Mouse (Mus musculus) heart, embryonic 11.5 days (tissue): Measurements from ENCODE around the gene Ebna1bp2. TPM values are rescaled to one million over a fixed set of nuclear protein-coding genes. Genes with fewer than 3 reads are reported as not detected.

Experiments used
- ATAC-seq: fragments of 200-750 bp; cut with Nextera tagmentation; replicated peaks from 2 replicates; pipeline ENCODE4 v1.8.0; 2017; ENCODE audit warnings: moderate library complexity; ENCODE audit not compliant: insufficient number of reproducible peaks, low FRiP score, low TSS enrichment
- H3K27ac ChIP-seq: fragments of 300-500 bp; sonication (generic); 2 replicates; pipeline ENCODE4 v1.5.1; 2014; ENCODE audit warnings: mild to moderate bottlenecking, low read depth, low read length
- H3K27me3 ChIP-seq: fragments of 300-500 bp; sonication (generic); 2 replicates; pipeline ENCODE4 v1.6.1; 2014; ENCODE audit warnings: mild to moderate bottlenecking, low read length, mixed read lengths; ENCODE audit not compliant: control insufficient read depth, insufficient read depth
- H3K36me3 ChIP-seq: fragments of 300-500 bp; sonication (generic); 2 replicates; pipeline ENCODE4 v1.6.1; 2014; ENCODE audit warnings: mild to moderate bottlenecking, low read length, moderate library complexity, mixed read lengths; ENCODE audit not compliant: control insufficient read depth, insufficient read depth
- H3K4me1 ChIP-seq: fragments of 300-500 bp; sonication (generic); 2 replicates; pipeline ENCODE4 v1.6.1; 2014; ENCODE audit warnings: low read length; ENCODE audit not compliant: control insufficient read depth, insufficient read depth
- H3K4me2 ChIP-seq: fragments of 300-500 bp; sonication (generic); 2 replicates; pipeline ENCODE4 v1.6.1; 2014; ENCODE audit warnings: mild to moderate bottlenecking, moderate library complexity
- H3K4me3 ChIP-seq: fragments of 300-500 bp; sonication (generic); 2 replicates; pipeline ENCODE4 v1.5.1; 2014; ENCODE audit warnings: low read depth, low read length
- H3K9ac ChIP-seq: fragments of 300-500 bp; sonication (generic); 2 replicates; pipeline ENCODE4 v1.6.1; 2014; ENCODE audit warnings: mild to moderate bottlenecking, low read depth, low read length, moderate library complexity
- H3K9me3 ChIP-seq: fragments of 300-500 bp; sonication (generic); replicated peaks from 2 replicates; pipeline ENCODE4 v1.6.1; 2016; ENCODE audit warnings: low read length; ENCODE audit not compliant: control insufficient read depth
- WGBS: fragments of 180-500 bp; shearing (Covaris S2); extraction: QIAGEN DNeasy Blood & Tissue Kit; methylation state at CpG from one replicate; pipeline ENCODE4 v1.1.7; 2014; ENCODE audit not compliant: insufficient replicate concordance; 5-methylcytosine and 5-hydroxymethylcytosine counted together
- polyA plus RNA-seq: library from polyadenylated mRNA; unstranded; fragments of >200 nt; fragmentation: Nextera tagmentation; extraction: Ambion mirVana; gene quantifications from 2 replicates; pipeline ENCODE4 v1.2.1, GENCODE M21; 2014

The Ebna1bp2 gene
- polyA plus RNA-seq, 1 experiment from 2014 or later: 111 TPM

GRCm38 (mm10) chr4:118604065-118604464 is 16.5 kb upstream of the Ebna1bp2 start:
- Histone ChIP-seq H3K9me3 (no peaks in the 10 kb centered on the region), H3K36me3 (no peaks in the 10 kb centered on the region), H3K9ac (no peak overlapping the region), H3K27ac (no peak overlapping the region), H3K4me2 (no peak overlapping the region), H3K4me3 (no peak overlapping the region), H3K27me3 (0 out of 2 replicates have a peak, but pooled peaks cover 6% of the 10 kb centered on the region), H3K4me1 (no peaks in the 10 kb centered on the region)
- no peak for ATAC-seq
- WGBS: 54% methylated on average over 4 of the region's 4 CpGs

- no peak overlapping the region for H3K9ac ChIP-seq
- no peak for ATAC-seq
- no peaks in the 10 kb centered on the region for H3K36me3 ChIP-seq
- 75% methylated on average over 3 of the region's 3 CpGs for WGBS
- H3K9me3 ChIP-seq: no peaks in the 10 kb centered on the region
- no peak overlapping the region for H3K4me3 ChIP-seq
- H3K27me3 ChIP-seq: peaks cover 9% of the 10 kb centered on the region; the same call in 1 of the 2 replicates
- H3K4me1 ChIP-seq: no peaks in the 10 kb centered on the region
- H3K27ac ChIP-seq: no peak overlapping the region
- H3K4me2 ChIP-seq: no peak overlapping the region
Observed at GRCm38 (mm10) chr4:118609836-118610235, 10.8 kb upstream of the Ebna1bp2 start.

GRCm38 (mm10) chr4:118612619-118613018 is 8.0 kb upstream of the Ebna1bp2 start:
- H3K4me3 ChIP-seq: no peak overlapping the region
- no peak overlapping the region for H3K4me2 ChIP-seq
- no peaks in the 10 kb centered on the region for H3K4me1 ChIP-seq
- H3K27ac ChIP-seq: no peak overlapping the region
- ATAC-seq: no peak
- no peaks in the 10 kb centered on the region for H3K36me3 ChIP-seq
- peaks cover 3% of the 10 kb centered on the region; the same call in 1 of the 2 replicates for H3K27me3 ChIP-seq
- WGBS: 22% methylated on average over 11 of the region's 11 CpGs
- H3K9me3 ChIP-seq: no peaks in the 10 kb centered on the region; the same call in 1 of the 2 replicates
- H3K9ac ChIP-seq: no peak overlapping the region

- Histone ChIP-seq H3K4me3 (no peak overlapping the region), H3K27ac (no peak overlapping the region), H3K4me1 (no peaks in the 10 kb centered on the region), H3K4me2 (no peak overlapping the region), H3K9ac (no peak overlapping the region), H3K36me3 (no peaks in the 10 kb centered on the region), H3K27me3 (peaks cover 3% of the 10 kb centered on the region; the same call in 1 of the 2 replicates), H3K9me3 (no peaks in the 10 kb centered on the region; the same call in 1 of the 2 replicates)
- WGBS: 81% methylated on average over 11 of the region's 11 CpGs
- ATAC-seq: no peak
Observed at GRCm38 (mm10) chr4:118615412-118615811, 5.2 kb upstream of the Ebna1bp2 start.

- under 1% methylated on average over 23 of the region's 23 CpGs for WGBS
- Histone ChIP-seq H3K4me1 (peaks cover 10% of the 10 kb centered on the region), H3K27ac (peak overlapping the region; percentile 10; the same call in 1 of the 2 replicates)
Observed at GRCm38 (mm10) chr4:118620967-118621320, 345 bp downstream of the Ebna1bp2 start.

GRCm38 (mm10) chr4:118621781-118622180 is 1.2 kb downstream of the Ebna1bp2 start:
- ATAC-seq: no peak
- Histone ChIP-seq H3K27me3 (no peaks in the 10 kb centered on the region), H3K9ac (peak overlapping the region; percentile 86), H3K4me1 (peaks cover 10% of the 10 kb centered on the region), H3K9me3 (no peaks in the 10 kb centered on the region; the same call in 1 of the 2 replicates), H3K4me2 (peak overlapping the region; percentile 96), H3K4me3 (peak overlapping the region; percentile 87), H3K27ac (no peak overlapping the region), H3K36me3 (peaks cover 19% of the 10 kb centered on the region)
- 81% methylated on average over 9 of the region's 9 CpGs for WGBS

More at GRCm38 (mm10) chr4:118620967-118621320, 345 bp downstream of the Ebna1bp2 start:
- H3K4me3 ChIP-seq: peak overlapping the region; percentile 87
- peak overlapping the region; percentile 86 for H3K9ac ChIP-seq
- peak overlapping the region; percentile 96 for H3K4me2 ChIP-seq
- no peaks in the 10 kb centered on the region; the same call in 1 of the 2 replicates for H3K9me3 ChIP-seq
- no peak for ATAC-seq
- H3K27me3 ChIP-seq: no peaks in the 10 kb centered on the region
- peaks cover 15% of the 10 kb centered on the region for H3K36me3 ChIP-seq

GRCm38 (mm10) chr4:118630261-118630660 is 9.7 kb downstream of the Ebna1bp2 start:
- Histone ChIP-seq H3K4me1 (no peaks in the 10 kb centered on the region), H3K4me3 (no peak overlapping the region), H3K9me3 (no peaks in the 10 kb centered on the region), H3K27ac (no peak overlapping the region), H3K36me3 (peaks cover 17% of the 10 kb centered on the region), H3K27me3 (no peaks in the 10 kb centered on the region), H3K9ac (no peak overlapping the region), H3K4me2 (no peak overlapping the region)
- 93% methylated on average over 5 of the region's 5 CpGs for WGBS
- ATAC-seq: no peak

GRCm38 (mm10) chr4:118642346-118643190 is 22.0 kb downstream of the Ebna1bp2 start:
- Histone ChIP-seq H3K4me2 (no peak overlapping the region), H3K9ac (no peak overlapping the region), H3K36me3 (no peaks in the 10 kb centered on the region), H3K9me3 (no peaks in the 10 kb centered on the region), H3K27me3 (no peaks in the 10 kb centered on the region), H3K4me1 (no peaks in the 10 kb centered on the region), H3K27ac (no peak overlapping the region), H3K4me3 (no peak overlapping the region)
- ATAC-seq: no peak
- 47% methylated on average over 20 of the region's 20 CpGs for WGBS
